Mouse (Mus musculus) embryo, embryonic 11.5 days (tissue): ENCODE results near the gene Eif4g2.

Experiments used
- DNase-seq: peaks from one replicate; pipeline ENCODE4 v3.0.0-alpha.2; 2012; ENCODE audit warnings: low read depth, low spot score

Eif4g2 gene

GRCm38 (mm10) chr7:111069439-111070166 is 13.2 kb downstream of the Eif4g2 start:
- no peak for DNase-seq

- DNase-seq, result no peak
Measured at GRCm38 (mm10) chr7:111068181-111068580, 14.6 kb downstream of the Eif4g2 start.

GRCm38 (mm10) chr7:111062971-111063370 is 19.9 kb downstream of the Eif4g2 start:
- DNase-seq, result no peak

- DNase-seq, result no peak
Measured at GRCm38 (mm10) chr7:111059527-111059926, 23.3 kb downstream of the Eif4g2 start.

GRCm38 (mm10) chr7:111055984-111056657 is 26.7 kb downstream of the Eif4g2 start:
- DNase-seq, result no peak

GRCm38 (mm10) chr7:111055221-111055620 is 27.6 kb downstream of the Eif4g2 start:
- DNase-seq, result no peak

GRCm38 (mm10) chr7:111049652-111050421 is 33.0 kb downstream of the Eif4g2 start:
- no peak for DNase-seq

- no peak for DNase-seq
Measured at GRCm38 (mm10) chr7:111048920-111049319, 33.9 kb downstream of the Eif4g2 start.

GRCm38 (mm10) chr7:111029046-111029553 is 53.7 kb downstream of the Eif4g2 start:
- no peak for DNase-seq

GRCm38 (mm10) chr7:111028281-111029045 is 54.4 kb downstream of the Eif4g2 start, which contains the start of gene Ctr9:
Gene Ctr9 (plus strand): TSS chr7:111028951.
- peak; percentile 82 for DNase-seq

- no peak for DNase-seq
Measured at GRCm38 (mm10) chr7:111024912-111025311, 57.9 kb downstream of the Eif4g2 start.

- no peak for DNase-seq
Measured at GRCm38 (mm10) chr7:111024068-111024594, 58.7 kb downstream of the Eif4g2 start.

- DNase-seq, result no peak
Measured at GRCm38 (mm10) chr7:111020814-111021213, 62.0 kb downstream of the Eif4g2 start.
